Mouse (Mus musculus) hindbrain, embryonic 16.5 days (tissue): ENCODE results near the gene Vmn2r15. TPM values are rescaled to one million over a fixed set of nuclear protein-coding genes. Genes with fewer than 3 reads are reported as not detected.

Experiments
- ATAC-seq: fragments of 200-750 bp; cut with Nextera tagmentation; 2 replicates; pipeline ENCODE4 v1.8.0; 2017; ENCODE audit warnings: moderate TSS enrichment, moderate library complexity
- H3K27ac ChIP-seq: fragments of 300-500 bp; sonication (generic); 2 replicates; pipeline ENCODE4 v1.5.1; 2014; ENCODE audit warnings: low read depth, mild to moderate bottlenecking, control low read depth, low read length, moderate library complexity
- H3K27me3 ChIP-seq: fragments of 300-500 bp; sonication (generic); replicated peaks from 2 replicates; pipeline ENCODE4 v1.6.1; 2014; ENCODE audit warnings: low read length; ENCODE audit not compliant: control insufficient read depth, insufficient read depth
- H3K36me3 ChIP-seq: fragments of 300-500 bp; sonication (generic); 2 replicates; pipeline ENCODE4 v1.6.1; 2014; ENCODE audit warnings: mild to moderate bottlenecking, low read length, moderate library complexity, mixed read lengths; ENCODE audit not compliant: control insufficient read depth, insufficient read depth
- H3K4me1 ChIP-seq: fragments of 300-500 bp; sonication (generic); 2 replicates; pipeline ENCODE4 v1.6.1; 2014; ENCODE audit warnings: low read depth, low read length; ENCODE audit not compliant: control insufficient read depth, insufficient read depth
- H3K4me2 ChIP-seq: fragments of 300-500 bp; sonication (generic); 2 replicates; pipeline ENCODE4 v1.6.1; 2014; ENCODE audit warnings: mild to moderate bottlenecking, low read length, control low read depth, moderate library complexity
- H3K4me3 ChIP-seq: fragments of 300-500 bp; sonication (generic); 2 replicates; pipeline ENCODE4 v1.5.1; 2014; ENCODE audit warnings: mild to moderate bottlenecking, low read length, control low read depth, moderate library complexity
- H3K9ac ChIP-seq: fragments of 300-500 bp; sonication (generic); 2 replicates; pipeline ENCODE4 v1.6.1; 2014; ENCODE audit warnings: low read depth, mild to moderate bottlenecking, control low read depth, low read length, moderate library complexity
- H3K9me3 ChIP-seq: fragments of 300-500 bp; sonication (generic); 2 replicates; pipeline ENCODE4 v1.6.1; 2014; ENCODE audit warnings: mild to moderate bottlenecking, low read length, moderate library complexity; ENCODE audit not compliant: control insufficient read depth
- WGBS: fragments of 180-500 bp; shearing (Covaris S2); extraction: QIAGEN DNeasy Blood & Tissue Kit; methylation state at CpG from one replicate; pipeline ENCODE4 v1.1.7; 2014; 5-methylcytosine and 5-hydroxymethylcytosine counted together
- polyA plus RNA-seq: library from polyadenylated mRNA; unstranded; fragments of >200 nt; fragmentation: Nextera tagmentation; extraction: Ambion mirVana; gene quantifications from 2 replicates; pipeline ENCODE4 v1.2.1, GENCODE M21; 2015

The Vmn2r15 gene
- polyA plus RNA-seq: not detected in 2 replicates

GRCm38 (mm10) chr5:109297544-109297943 is at the start of gene Vmn2r15:
Gene Vmn2r15, minus strand, starts transcription at chr5:109297644.
- H3K4me3 ChIP-seq: no peak within 1 kb of the TSS
- no peak within 1 kb of the TSS for H3K27ac ChIP-seq
- WGBS: 58% methylated on average over 3 of the region's 3 CpGs
- peaks cover 7% of the 10 kb centered on the region; the same call in 1 of the 2 replicates for H3K9me3 ChIP-seq
- no peak within 1 kb of the TSS for H3K9ac ChIP-seq
- no peaks in the 10 kb centered on the region for H3K36me3 ChIP-seq
- no peaks in the 10 kb centered on the region for H3K4me1 ChIP-seq
- no peaks in the 10 kb centered on the region for H3K27me3 ChIP-seq
- H3K4me2 ChIP-seq: no peak within 1 kb of the TSS
- ATAC-seq: no peak

- H3K27me3 ChIP-seq: no peaks in the 10 kb centered on the region
- no peaks in the 10 kb centered on the region for H3K4me1 ChIP-seq
- no peak within 1 kb of the TSS for H3K4me3 ChIP-seq
- H3K9ac ChIP-seq: no peak within 1 kb of the TSS
- WGBS: 57% methylated on average over 2 of the region's 2 CpGs
- peaks cover 15% of the 10 kb centered on the region for H3K9me3 ChIP-seq
- no peak within 1 kb of the TSS for H3K27ac ChIP-seq
- H3K36me3 ChIP-seq: no peaks in the 10 kb centered on the region
- ATAC-seq: no peak
- H3K4me2 ChIP-seq: no peak within 1 kb of the TSS
Measured at GRCm38 (mm10) chr5:109329862-109330261, 32.4 kb upstream of the Vmn2r15 start, which contains the start of gene Vmn2r16. Gene Vmn2r16, plus strand, starts transcription at chr5:109330162.

GRCm38 (mm10) chr5:109294655-109295054 is 2.8 kb downstream of the Vmn2r15 start:
- Histone ChIP-seq H3K36me3 (no peaks in the 10 kb centered on the region), H3K4me1 (no peaks in the 10 kb centered on the region), H3K9me3 (peaks cover 4% of the 10 kb centered on the region; the same call in 1 of the 2 replicates), H3K27me3 (no peaks in the 10 kb centered on the region), H3K4me2 (no peak overlapping the region), H3K9ac (no peak overlapping the region), H3K4me3 (no peak overlapping the region), H3K27ac (no peak overlapping the region)
- ATAC-seq: no peak
- WGBS: 84% methylated on average over 3 of the region's 3 CpGs

Other genes starting within 250 kb of the Vmn2r15 start
- gene Vmn2r11, start 238.1 kb downstream of the Vmn2r15 start, polyA plus RNA-seq: not detected in 2 replicates
- gene Vmn2r12, start 199.7 kb downstream of the Vmn2r15 start, polyA plus RNA-seq: not detected in 2 replicates
- gene Vmn2r13, start 105.4 kb downstream of the Vmn2r15 start, polyA plus RNA-seq: not detected in 2 replicates
- gene Vmn2r14, start 72.9 kb downstream of the Vmn2r15 start, polyA plus RNA-seq: not detected in 2 replicates
- not detected in 2 replicates for gene Vmn2r16, start 32.5 kb upstream of the Vmn2r15 start, polyA plus RNA-seq
- not detected in 2 replicates for gene Vmn2r17, start 122.0 kb upstream of the Vmn2r15 start, polyA plus RNA-seq